Mouse (Mus musculus): ENCODE measurements around the gene Borcs6. TPM values are rescaled to one million over a fixed set of nuclear protein-coding genes. Genes with fewer than 3 reads are reported as not detected.

The Borcs6 gene
- polyA plus RNA-seq, 2 experiments, result 12.3 to 15.2 TPM

GRCm38 (mm10) chr11:69096987-69097900 is 37.7 kb downstream of the Borcs6 start:
- Histone ChIP-seq H3K9ac (ENCODE audit: low read depth, low read length, severe bottlenecking) (peak overlapping the region; percentile 43), H3K36me3 (ENCODE audit: control insufficient read depth, insufficient read depth, low read length) (peaks cover 26% of the 10 kb centered on the region), H3K27me3 (ENCODE audit: control insufficient read depth, insufficient read depth, low read length) (no peaks in the 10 kb centered on the region), H3K9me3 (ENCODE audit: control insufficient read depth, low read length) (no peaks in the 10 kb centered on the region), H3K4me1 (ENCODE audit: control insufficient read depth, insufficient read depth, low read length) (peaks cover 30% of the 10 kb centered on the region), H3K4me2 (replicated peaks; ENCODE audit: low read depth, low read length, severe bottlenecking) (peak overlapping the region; percentile 60), H3K4me3 (replicated peaks; ENCODE audit: low read length) (peak overlapping the region; percentile 62), H3K27ac (replicated peaks; ENCODE audit: low read depth, low read length) (peak overlapping the region; percentile 89)
- DNase-seq (ENCODE audit: low spot score), result peak; percentile 97
- peak; percentile 48 for ATAC-seq (ENCODE audit: low FRiP score, low read depth)
- TF ChIP-seq POLR2A (IDR thresholded peaks at IDR 0.05; ENCODE audit: borderline replicate concordance, extremely low read depth, insufficient read depth, insufficient read length), result no peak
- 3% methylated on average over 28 of the region's 29 CpGs for WGBS

GRCm38 (mm10) chr11:69098039-69098761 is 38.7 kb downstream of the Borcs6 start:
- peak overlapping the region; percentile 60 for H3K4me2 ChIP-seq (replicated peaks; ENCODE audit: low read depth, low read length, severe bottlenecking)
- 26% methylated on average over 8 of the region's 8 CpGs for WGBS
- no peak for TF ChIP-seq POLR2A (IDR thresholded peaks at IDR 0.05; ENCODE audit: borderline replicate concordance, extremely low read depth, insufficient read depth, insufficient read length)
- H3K9ac ChIP-seq (ENCODE audit: low read depth, low read length, severe bottlenecking), result peak overlapping the region; percentile 47; the same call in 1 of the 2 replicates
- no peak for DNase-seq (ENCODE audit: low spot score)
- no peaks in the 10 kb centered on the region for H3K27me3 ChIP-seq (ENCODE audit: control insufficient read depth, insufficient read depth, low read length)
- no peaks in the 10 kb centered on the region for H3K9me3 ChIP-seq (ENCODE audit: control insufficient read depth, low read length)
- H3K36me3 ChIP-seq (ENCODE audit: control insufficient read depth, insufficient read depth, low read length), result peaks cover 29% of the 10 kb centered on the region
- no peak for ATAC-seq (ENCODE audit: low FRiP score, low read depth)
- H3K4me3 ChIP-seq (replicated peaks; ENCODE audit: low read length), result peak overlapping the region; percentile 62
- H3K4me1 ChIP-seq (ENCODE audit: control insufficient read depth, insufficient read depth, low read length), result peaks cover 30% of the 10 kb centered on the region
- peak overlapping the region; percentile 89 for H3K27ac ChIP-seq (replicated peaks; ENCODE audit: low read depth, low read length)

GRCm38 (mm10) chr11:69098762-69099091 is 39.2 kb downstream of the Borcs6 start:
- Histone ChIP-seq H3K27ac (replicated peaks; ENCODE audit: low read depth, low read length) (peak overlapping the region; percentile 70), H3K4me1 (ENCODE audit: control insufficient read depth, insufficient read depth, low read length) (peaks cover 30% of the 10 kb centered on the region), H3K4me3 (replicated peaks; ENCODE audit: low read length) (peak overlapping the region; percentile 47), H3K27me3 (ENCODE audit: control insufficient read depth, insufficient read depth, low read length) (no peaks in the 10 kb centered on the region), H3K9ac (ENCODE audit: low read depth, low read length, severe bottlenecking) (peak overlapping the region; percentile 47), H3K36me3 (ENCODE audit: control insufficient read depth, insufficient read depth, low read length) (peaks cover 34% of the 10 kb centered on the region), H3K9me3 (ENCODE audit: control insufficient read depth, low read length) (no peaks in the 10 kb centered on the region), H3K4me2 (replicated peaks; ENCODE audit: low read depth, low read length, severe bottlenecking) (peak overlapping the region; percentile 60)
- 0 out of 2 replicates have a peak, but pooled peaks have one; percentile 31 for TF ChIP-seq POLR2A (IDR thresholded peaks at IDR 0.05; ENCODE audit: borderline replicate concordance, extremely low read depth, insufficient read depth, insufficient read length)
- DNase-seq (ENCODE audit: low spot score) (peak; percentile 87), ATAC-seq (ENCODE audit: low FRiP score, low read depth) (no peak)
- WGBS, result 0% methylated on average over 13 of the region's 19 CpGs

GRCm38 (mm10) chr11:69099177-69099914 is 39.8 kb downstream of the Borcs6 start:
- ATAC-seq (ENCODE audit: low FRiP score, low read depth) (no peak), DNase-seq (ENCODE audit: low spot score) (peak; percentile 53)
- Histone ChIP-seq H3K36me3 (ENCODE audit: control insufficient read depth, insufficient read depth, low read length) (peaks cover 40% of the 10 kb centered on the region), H3K27me3 (ENCODE audit: control insufficient read depth, insufficient read depth, low read length) (no peaks in the 10 kb centered on the region), H3K4me2 (replicated peaks; ENCODE audit: low read depth, low read length, severe bottlenecking) (peak overlapping the region; percentile 60), H3K27ac (replicated peaks; ENCODE audit: low read depth, low read length) (peak overlapping the region; percentile 70), H3K4me3 (replicated peaks; ENCODE audit: low read length) (peak overlapping the region; percentile 47), H3K9ac (ENCODE audit: low read depth, low read length, severe bottlenecking) (peak overlapping the region; percentile 47), H3K4me1 (ENCODE audit: control insufficient read depth, insufficient read depth, low read length) (peaks cover 28% of the 10 kb centered on the region), H3K9me3 (ENCODE audit: control insufficient read depth, low read length) (no peaks in the 10 kb centered on the region)
- 2% methylated on average over 22 of the region's 22 CpGs for WGBS
- TF ChIP-seq POLR2A (IDR thresholded peaks at IDR 0.05; ENCODE audit: borderline replicate concordance, extremely low read depth, insufficient read depth, insufficient read length), result no peak

All from limb, embryonic 14.5 days (tissue).